Mouse (Mus musculus) Patski (cell line): ENCODE measurements around the gene Taf1b. TPM values are rescaled to one million over a fixed set of nuclear protein-coding genes. Genes with fewer than 3 reads are reported as not detected.

Source experiments
- ATAC-seq: fragments of 100-300 bp; one replicate; pipeline ENCODE4 v1.8.0; 2021
- CTCF ChIA-PET: fragments of 350-600 bp; sonication (Branson Sonifier 250); formaldehyde crosslinking; loops from one replicate; lab custom pipeline; 2022; ENCODE audit warnings: inconsistent platforms; lab: Charles Lee
- POLR2A ChIA-PET: fragments of 350-600 bp; sonication (Branson Sonifier 250); formaldehyde crosslinking; loops from one replicate; lab custom pipeline; 2022; ENCODE audit warnings: antibody characterized with exemption, inconsistent platforms; lab: Charles Lee
- DNase-seq: peaks from one replicate; pipeline ENCODE4 v3.0.0-alpha.2; 2011; ENCODE audit warnings: low read depth, low spot score
- H3K27me3 ChIP-seq: fragments of 371-371 bp; one replicate; pipeline ENCODE4 v1.5.1; 2021
- CTCF ChIP-seq: fragments of 100-300 bp; IDR thresholded peaks from one replicate; pipeline ENCODE4 v1.5.1; 2021
- in situ Hi-C: fragments of 300-500 bp; cut with MboI; formaldehyde crosslinking; loops from 3 replicates; pipeline ENCODE4 v1.11.1; 2018; ENCODE audit warnings: low pct_unique_long_range_greater_than_20kb, mixed read lengths
- polyA plus RNA-seq: library from polyadenylated mRNA; unstranded; gene quantifications from one replicate; pipeline ENCODE4 v1.2.3, GENCODE M21; 2021

The Taf1b gene
- polyA plus RNA-seq, 1 experiment from 2014 or later: 23.0 TPM

- no peak for DNase-seq
- in situ Hi-C loops: no loop called here
- TF ChIP-seq CTCF: no peak
- ATAC-seq: no peak
- ChIA-PET CTCF (interaction anchor here (1.3 kb wide), 1 partner anchor 9 kb away, joined by 4 read pairs; no protein-coding TSS in a partner anchor), POLR2A (no interaction called here)
- no peaks in the 10 kb centered on the region for H3K27me3 ChIP-seq
Measured at GRCm38 (mm10) chr12:24548885-24549284, 50.7 kb downstream of the Taf1b start.

DNA sequence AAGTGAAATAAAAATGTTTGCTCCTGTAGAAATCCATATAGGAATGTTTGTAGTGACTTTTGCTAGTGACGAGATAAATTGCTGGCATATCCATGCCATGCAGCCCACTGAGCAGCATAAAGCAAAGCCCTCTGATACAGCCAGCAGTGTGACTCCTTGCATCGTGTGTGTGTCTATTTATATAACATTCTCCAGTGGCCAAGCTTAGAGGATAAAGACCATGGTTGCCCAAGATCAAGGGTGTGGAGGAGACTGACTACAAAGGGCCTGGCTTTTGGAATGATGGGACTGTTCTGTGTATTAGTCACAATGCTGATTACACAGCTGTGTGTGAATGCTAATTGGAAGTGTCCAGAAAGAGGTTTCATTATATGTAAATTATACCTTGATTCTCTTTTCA lies 54.4 kb downstream of the Taf1b start:
- no peak for TF ChIP-seq CTCF
- DNase-seq (no peak), ATAC-seq (no peak)
- no peaks in the 10 kb centered on the region for H3K27me3 ChIP-seq
- POLR2A ChIA-PET: no interaction called here
- in situ Hi-C loops: no loop called here
- CTCF ChIA-PET: interaction anchor here (0.9 to 1.2 kb wide), 2 partner anchors 10 to 19 kb away, joined by 3 to 4 read pairs; no protein-coding TSS in a partner anchor

GRCm38 (mm10) chr12:24555976-24556375 lies 57.8 kb downstream of the Taf1b start:
- DNase-seq (no peak), ATAC-seq (no peak)
- in situ Hi-C loops: no loop called here
- POLR2A ChIA-PET: no interaction called here
- H3K27me3 ChIP-seq: no peaks in the 10 kb centered on the region
- no peak for TF ChIP-seq CTCF
- CTCF ChIA-PET: no interaction called here

- DNase-seq (no peak), ATAC-seq (no peak)
- no peak for TF ChIP-seq CTCF
- POLR2A ChIA-PET: no interaction called here
- in situ Hi-C loops: no loop called here
- H3K27me3 ChIP-seq: no peaks in the 10 kb centered on the region
- CTCF ChIA-PET: no interaction called here
Measured at GRCm38 (mm10) chr12:24563395-24563960, 65.3 kb downstream of the Taf1b start.

DNA sequence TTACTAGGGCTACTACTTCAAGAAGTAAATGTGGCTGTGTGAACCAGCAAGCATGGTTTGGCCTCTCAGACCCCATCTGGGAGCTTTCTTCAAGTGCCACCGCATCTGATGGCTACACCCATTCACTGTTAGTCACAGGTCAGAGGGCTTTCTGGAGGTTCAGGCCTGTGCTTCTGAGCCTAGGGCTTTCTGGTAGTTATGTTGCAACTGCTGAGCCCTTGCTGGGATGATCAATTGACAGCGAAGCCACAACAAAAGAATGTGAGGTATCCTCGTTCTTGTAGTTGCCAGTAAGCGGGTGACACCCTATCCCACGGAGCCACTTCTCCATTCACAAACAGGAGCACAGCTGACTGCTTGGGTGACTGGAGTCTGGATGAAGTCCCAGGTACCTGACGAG lies 67.2 kb downstream of the Taf1b start:
- POLR2A ChIA-PET: no interaction called here
- CTCF ChIA-PET: interaction anchor here (1.6 kb wide), 1 partner anchor 35 kb away, joined by 4 read pairs; no protein-coding TSS in a partner anchor
- no peak for TF ChIP-seq CTCF
- no peak for DNase-seq
- no peaks in the 10 kb centered on the region for H3K27me3 ChIP-seq
- ATAC-seq: peak; percentile 58
- in situ Hi-C loops: no loop called here

GRCm38 (mm10) chr12:24567606-24568005 lies 69.4 kb downstream of the Taf1b start:
- CTCF ChIA-PET: no interaction called here
- POLR2A ChIA-PET: interaction anchor here (0.5 kb wide), 1 partner anchor 138 kb away, joined by 3 read pairs; no protein-coding TSS in a partner anchor
- ATAC-seq (no peak), DNase-seq (no peak)
- H3K27me3 ChIP-seq: no peaks in the 10 kb centered on the region
- no peak for TF ChIP-seq CTCF
- in situ Hi-C loops: no loop called here

GRCm38 (mm10) chr12:24571523-24572392 lies 73.6 kb downstream of the Taf1b start, which contains the start of gene Grhl1:
Gene Grhl1, plus strand, starts transcription at chr12:24572283.
- ATAC-seq: peak; percentile 99
- no peaks in the 10 kb centered on the region for H3K27me3 ChIP-seq
- no peak for TF ChIP-seq CTCF
- in situ Hi-C loops: no loop called here
- CTCF ChIA-PET: interaction anchor here (0.7 to 1.5 kb wide), 3 partner anchors 24 to 100 kb away, joined by 3 to 6 read pairs (median 3); no protein-coding TSS in a partner anchor
- POLR2A ChIA-PET: no interaction called here
- DNase-seq: peak; percentile 60

GRCm38 (mm10) chr12:24572421-24573274 lies 74.5 kb downstream of the Taf1b start:
- POLR2A ChIA-PET: no interaction called here
- no peaks in the 10 kb centered on the region for H3K27me3 ChIP-seq
- ATAC-seq (peak; percentile 36), DNase-seq (no peak)
- in situ Hi-C loops: no loop called here
- no peak for TF ChIP-seq CTCF
- CTCF ChIA-PET: interaction anchor here (1.0 to 1.5 kb wide), 2 partner anchors 23 to 101 kb away, joined by 3 to 6 read pairs; no protein-coding TSS in a partner anchor

DNA sequence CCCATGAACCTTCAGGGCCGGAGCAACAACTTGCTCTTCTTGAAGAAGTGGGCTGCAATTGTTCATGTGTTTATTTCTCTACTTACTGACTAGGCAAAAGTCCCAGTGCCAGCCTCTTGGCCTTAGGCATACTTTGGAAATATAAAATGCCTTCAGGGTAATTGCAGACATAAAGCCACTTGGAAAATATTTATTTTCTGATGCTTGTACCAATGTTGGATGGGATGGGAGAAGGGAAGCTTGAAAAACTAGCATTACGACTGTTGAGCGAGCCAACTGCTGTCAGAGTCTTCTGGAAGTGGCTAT lies 75.1 kb downstream of the Taf1b start:
- ATAC-seq (no peak), DNase-seq (no peak)
- no peak for TF ChIP-seq CTCF
- ChIA-PET POLR2A (no interaction called here), CTCF (interaction anchor here (1.5 kb wide), 1 partner anchor 22 kb away, joined by 3 read pairs; no protein-coding TSS in a partner anchor)
- in situ Hi-C loops: no loop called here
- no peaks in the 10 kb centered on the region for H3K27me3 ChIP-seq

- in situ Hi-C loops: no loop called here
- no peak for DNase-seq
- H3K27me3 ChIP-seq: no peaks in the 10 kb centered on the region
- ATAC-seq: no peak
- ChIA-PET POLR2A (no interaction called here), CTCF (no interaction called here)
- TF ChIP-seq CTCF: no peak
Measured at GRCm38 (mm10) chr12:24574870-24575269, 76.7 kb downstream of the Taf1b start.
